Mouse (Mus musculus) kidney, adult 2 months (tissue): ENCODE measurements around the gene Mdga1.

Experiments
- CTCF ChIP-seq: fragments of 200-500 bp; conservative IDR thresholded peaks from 2 replicates; pipeline ENCODE4 v1.5.1; 2011; ENCODE audit warnings: low read depth, mild to moderate bottlenecking, control low read depth, low read length, moderate library complexity, mixed read lengths; ENCODE audit not compliant: insufficient read depth, insufficient read length
- POLR2A ChIP-seq: fragments of 200-500 bp; IDR thresholded peaks from one replicate; pipeline ENCODE4 v1.6.1; 2011; ENCODE audit warnings: low read depth, low read length, control low read depth

DNA sequence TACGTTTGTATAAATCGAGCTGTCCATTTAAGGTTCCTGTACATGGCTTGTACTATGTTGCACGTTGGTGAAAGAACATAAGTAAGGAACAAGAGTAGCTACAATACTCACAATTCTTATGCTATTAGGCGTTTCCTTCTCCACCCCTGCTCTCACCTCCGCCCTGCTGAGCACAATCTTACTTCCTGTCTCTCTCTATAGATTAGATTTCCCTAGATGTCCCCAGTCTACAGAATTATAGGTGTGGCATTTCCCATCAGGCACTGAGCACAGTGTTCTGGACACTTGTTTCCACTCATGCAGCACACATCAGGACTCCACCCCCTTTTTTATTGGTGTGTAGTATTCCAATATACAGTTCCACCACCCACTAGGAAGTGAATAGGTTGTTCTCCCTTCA is 19.8 kb upstream of the Mdga1 start:
- no peak for TF ChIP-seq CTCF
- no peak for TF ChIP-seq POLR2A
